Mouse (Mus musculus) cerebellum, postnatal 10 days (tissue): ENCODE data around the gene Fbxo47.

Source experiments
- DNase-seq, 2 experiments: peaks; one replicate each; pipeline ENCODE4 v3.0.0; 2021; ENCODE audit warnings: mixed read lengths in 2 of 2

Fbxo47 gene

GRCm38 (mm10) chr11:97829365-97829764 is 54.6 kb downstream of the Fbxo47 start:
- peak in 1 of 2 experiments; percentile 1 for DNase-seq

GRCm38 (mm10) chr11:97827654-97828053 is 56.3 kb downstream of the Fbxo47 start:
- no peak for DNase-seq

- no peak for DNase-seq
These were observed 57.5 kb downstream of the Fbxo47 start for GRCm38 (mm10) chr11:97826414-97826813.

GRCm38 (mm10) chr11:97825971-97826370 is 58.0 kb downstream of the Fbxo47 start:
- no peak for DNase-seq

- no peak for DNase-seq
These were observed 58.7 kb downstream of the Fbxo47 start for GRCm38 (mm10) chr11:97825295-97825694.

- peak in 1 of 2 experiments; percentile 34 for DNase-seq
These were observed 59.1 kb downstream of the Fbxo47 start for GRCm38 (mm10) chr11:97824895-97825294.

GRCm38 (mm10) chr11:97824168-97824567 is 59.8 kb downstream of the Fbxo47 start:
- DNase-seq, result no peak

- DNase-seq, result peak; percentile 80
These were observed 60.9 kb downstream of the Fbxo47 start for GRCm38 (mm10) chr11:97822840-97823603.

- DNase-seq, result peak; percentile 48 to 61
These were observed 62.4 kb downstream of the Fbxo47 start for GRCm38 (mm10) chr11:97821401-97822064.

GRCm38 (mm10) chr11:97820840-97821239 is 63.1 kb downstream of the Fbxo47 start:
- peak; percentile 65 to 71 for DNase-seq

GRCm38 (mm10) chr11:97819923-97820322 is 64.0 kb downstream of the Fbxo47 start:
- no peak for DNase-seq

- no peak for DNase-seq
These were observed 64.9 kb downstream of the Fbxo47 start for GRCm38 (mm10) chr11:97819102-97819501.

GRCm38 (mm10) chr11:97818571-97818970 is 65.4 kb downstream of the Fbxo47 start:
- DNase-seq, result peak; percentile 75 to 81

GRCm38 (mm10) chr11:97818003-97818402 is 66.0 kb downstream of the Fbxo47 start:
- peak in 1 of 2 experiments; percentile 33 for DNase-seq

GRCm38 (mm10) chr11:97817379-97817778 is 66.6 kb downstream of the Fbxo47 start:
- no peak for DNase-seq

GRCm38 (mm10) chr11:97816916-97817315 is 67.0 kb downstream of the Fbxo47 start:
- DNase-seq, result no peak

GRCm38 (mm10) chr11:97816176-97816575 is 67.8 kb downstream of the Fbxo47 start:
- DNase-seq, result peak; percentile 50 to 57

- DNase-seq, result no peak
These were observed 68.2 kb downstream of the Fbxo47 start for GRCm38 (mm10) chr11:97815736-97816135.

GRCm38 (mm10) chr11:97813746-97814515 is 70.0 kb downstream of the Fbxo47 start:
- peak; percentile 61 to 73 for DNase-seq

- no peak for DNase-seq
These were observed 70.9 kb downstream of the Fbxo47 start for GRCm38 (mm10) chr11:97813085-97813484.

- DNase-seq, result peak; percentile 58 to 63
These were observed 71.4 kb downstream of the Fbxo47 start for GRCm38 (mm10) chr11:97812491-97812921.

GRCm38 (mm10) chr11:97811569-97812362 is 72.2 kb downstream of the Fbxo47 start:
- DNase-seq, result peak in 1 of 2 experiments; percentile 35
